Mouse (Mus musculus) lung, postnatal 0 days (tissue): Measurements from ENCODE around the gene Nacc2. TPM values are rescaled to one million over a fixed set of nuclear protein-coding genes. Genes with fewer than 3 reads are reported as not detected.

Source experiments
- ATAC-seq: fragments of 200-750 bp; cut with Nextera tagmentation; 2 replicates; pipeline ENCODE4 v1.8.0; 2017; ENCODE audit warnings: moderate library complexity
- DNase-seq: peaks from one replicate; pipeline ENCODE4 v3.0.0-alpha.2; 2016; ENCODE audit warnings: low spot score
- H3K27ac ChIP-seq: fragments of 300-500 bp; sonication (generic); 2 replicates; pipeline ENCODE4 v1.5.1; 2014; ENCODE audit warnings: antibody characterized with exemption, mild to moderate bottlenecking, low read length, mixed read lengths
- H3K27me3 ChIP-seq: fragments of 300-500 bp; sonication (generic); replicated peaks from 2 replicates; pipeline ENCODE4 v1.6.1; 2014; ENCODE audit warnings: low read length, mixed read lengths; ENCODE audit not compliant: insufficient read depth
- H3K36me3 ChIP-seq: fragments of 300-500 bp; sonication (generic); 2 replicates; pipeline ENCODE4 v1.6.1; 2014; ENCODE audit warnings: low read length, mixed read lengths; ENCODE audit not compliant: insufficient read depth
- H3K4me1 ChIP-seq: fragments of 300-500 bp; sonication (generic); 2 replicates; pipeline ENCODE4 v1.6.1; 2014; ENCODE audit warnings: antibody characterized with exemption, low read depth, low read length, mixed read lengths; ENCODE audit not compliant: insufficient read depth
- H3K4me2 ChIP-seq: fragments of 300-500 bp; sonication (generic); replicated peaks from 2 replicates; pipeline ENCODE4 v1.6.1; 2014; ENCODE audit warnings: low read depth, mild to moderate bottlenecking, low read length, moderate library complexity, mixed read lengths
- H3K4me3 ChIP-seq: fragments of 300-500 bp; sonication (generic); 2 replicates; pipeline ENCODE4 v1.5.1; 2014; ENCODE audit warnings: low read depth, low read length
- H3K9ac ChIP-seq: fragments of 300-500 bp; sonication (generic); replicated peaks from 2 replicates; pipeline ENCODE4 v1.6.1; 2014; ENCODE audit warnings: low read depth, mild to moderate bottlenecking
- H3K9me3 ChIP-seq: fragments of 300-500 bp; sonication (generic); 2 replicates; pipeline ENCODE4 v1.6.1; 2016; ENCODE audit warnings: low read length, mixed read lengths
- CTCF ChIP-seq: IDR thresholded peaks from 2 replicates; pipeline ENCODE4 v1.5.1; 2016; ENCODE audit warnings: antibody characterized with exemption, mild to moderate bottlenecking
- EP300 ChIP-seq: IDR thresholded peaks from 2 replicates; pipeline ENCODE4 v1.6.1; 2016; ENCODE audit warnings: antibody characterized with exemption, mild to moderate bottlenecking, control low read depth
- WGBS: fragments of 180-500 bp; shearing (Covaris S2); extraction: QIAGEN DNeasy Blood & Tissue Kit; methylation state at CpG from one replicate; pipeline ENCODE4 v1.1.7; 2014; 5-methylcytosine and 5-hydroxymethylcytosine counted together
- polyA plus RNA-seq: library from polyadenylated mRNA; unstranded; fragments of >200 nt; fragmentation: Nextera tagmentation; extraction: Ambion mirVana; gene quantifications from 2 replicates; pipeline ENCODE4 v1.2.1, GENCODE M21; 2015

Gene Nacc2
- polyA plus RNA-seq, 1 experiment from 2014 or later, result 7.1 TPM

DNA sequence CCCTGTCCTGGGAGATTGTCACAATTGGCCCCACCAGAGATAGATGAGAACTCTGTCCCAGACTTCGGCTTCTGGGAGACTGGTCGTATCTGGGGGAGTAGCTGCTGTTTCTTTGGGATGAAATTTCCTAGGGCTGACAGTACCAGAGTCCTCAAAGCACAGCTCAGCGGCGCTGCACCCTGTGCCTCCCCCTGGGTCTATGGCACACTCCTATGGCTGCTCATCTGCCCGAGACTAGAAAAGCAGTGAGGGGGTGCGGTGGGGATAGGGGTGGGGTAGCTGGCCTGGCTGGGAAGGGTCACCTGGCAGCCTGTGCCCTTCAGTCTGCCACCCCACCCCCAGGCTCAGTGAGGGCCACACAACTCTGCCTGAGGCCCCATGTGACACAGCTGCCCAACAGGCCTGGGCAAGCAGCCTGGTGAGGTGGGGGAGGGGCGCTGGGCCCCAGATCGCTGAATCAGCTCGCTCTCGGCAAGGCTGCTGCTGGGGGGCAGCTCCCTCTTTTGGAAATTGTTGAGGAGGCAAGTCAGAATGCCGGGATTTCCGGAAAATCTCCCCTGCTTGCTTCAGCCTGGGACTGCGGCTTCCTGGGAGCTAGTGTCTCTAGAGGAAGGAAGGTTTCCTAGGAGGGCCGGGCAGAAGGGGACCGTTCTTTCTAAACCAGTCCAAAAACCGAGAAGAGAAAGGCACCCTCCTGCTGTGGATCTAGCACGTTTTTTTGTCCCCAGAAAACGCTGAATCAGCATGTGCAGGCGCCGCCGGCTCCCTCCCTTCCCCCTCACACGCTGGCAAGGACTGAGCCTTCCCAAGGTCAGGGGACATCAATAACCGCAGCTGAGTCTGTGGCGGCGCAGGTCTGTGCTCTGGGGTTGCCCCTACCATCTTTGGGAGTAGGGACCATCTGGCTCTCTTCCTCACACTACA, 9.9 kb upstream of the Nacc2 start:
- WGBS, result 8% methylated on average over 25 of the region's 25 CpGs
- Histone ChIP-seq H3K27ac (peak overlapping the region; percentile 64), H3K27me3 (no peaks in the 10 kb centered on the region), H3K4me3 (peak overlapping the region; percentile 24; the same call in 1 of the 2 replicates), H3K4me1 (peaks cover 12% of the 10 kb centered on the region), H3K4me2 (peak overlapping the region; percentile 60), H3K9me3 (no peaks in the 10 kb centered on the region), H3K9ac (peak overlapping the region; percentile 39), H3K36me3 (no peaks in the 10 kb centered on the region)
- DNase-seq (peak; percentile 78), ATAC-seq (peak; percentile 83)
- TF ChIP-seq EP300 (no peak), CTCF (peak; percentile 52)

DNA sequence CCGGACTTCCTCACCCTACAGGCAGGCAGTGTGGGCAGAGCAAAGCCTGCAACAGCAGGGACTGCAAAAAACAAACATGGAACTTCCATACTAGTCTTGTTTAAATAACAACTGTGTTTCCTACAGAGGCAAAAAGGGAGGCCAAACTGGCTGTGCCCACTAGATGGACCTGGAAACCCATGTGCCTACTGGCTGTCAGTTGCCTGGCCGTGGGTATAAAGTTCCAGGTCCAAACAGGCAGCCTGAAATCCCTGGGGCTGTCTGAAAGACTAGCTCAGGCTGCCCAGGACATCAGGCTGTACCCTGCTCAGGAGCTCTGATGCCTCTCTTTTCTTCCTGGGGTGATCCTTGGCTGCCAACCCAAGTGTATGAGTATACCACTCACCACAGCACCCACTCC, 8.3 kb upstream of the Nacc2 start:
- H3K9me3 ChIP-seq, result no peaks in the 10 kb centered on the region
- no peak overlapping the region for H3K4me3 ChIP-seq
- DNase-seq (no peak), ATAC-seq (no peak)
- no peak for TF ChIP-seq EP300
- TF ChIP-seq CTCF, result no peak
- 71% methylated on average over 2 of the region's 2 CpGs for WGBS
- H3K27me3 ChIP-seq, result no peaks in the 10 kb centered on the region
- H3K4me2 ChIP-seq, result no peak overlapping the region
- peaks cover 12% of the 10 kb centered on the region for H3K4me1 ChIP-seq
- H3K27ac ChIP-seq, result no peak overlapping the region
- H3K36me3 ChIP-seq, result no peaks in the 10 kb centered on the region
- no peak overlapping the region for H3K9ac ChIP-seq

DNA sequence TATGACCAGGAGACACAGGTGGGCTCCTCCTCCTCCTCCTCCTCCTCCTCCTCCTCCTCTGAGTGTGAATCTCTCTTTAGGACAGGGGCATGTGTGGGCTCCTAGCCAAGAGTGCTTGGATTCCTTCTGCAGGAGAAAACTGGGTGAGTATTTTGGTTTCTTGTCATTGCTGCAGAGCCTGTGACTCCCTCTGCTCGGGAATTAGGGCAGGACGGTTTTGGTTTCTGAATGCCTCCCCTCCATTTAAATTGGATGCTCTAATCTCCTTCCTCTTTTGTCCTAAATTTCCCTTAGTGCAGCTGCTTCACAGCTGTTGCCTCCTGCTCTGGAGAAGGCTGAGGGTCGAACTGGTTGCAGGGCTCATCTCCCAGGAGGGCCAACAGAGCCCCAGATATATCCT, 6.9 kb upstream of the Nacc2 start:
- no peak overlapping the region for H3K9ac ChIP-seq
- H3K4me2 ChIP-seq, result no peak overlapping the region
- no peak overlapping the region for H3K27ac ChIP-seq
- H3K27me3 ChIP-seq, result no peaks in the 10 kb centered on the region
- TF ChIP-seq CTCF, result no peak
- no peak for TF ChIP-seq EP300
- 55% methylated on average over 3 of the region's 3 CpGs for WGBS
- no peaks in the 10 kb centered on the region for H3K9me3 ChIP-seq
- H3K36me3 ChIP-seq, result no peaks in the 10 kb centered on the region
- no peak overlapping the region for H3K4me3 ChIP-seq
- no peak for ATAC-seq
- H3K4me1 ChIP-seq, result peaks cover 12% of the 10 kb centered on the region
- DNase-seq, result no peak

DNA sequence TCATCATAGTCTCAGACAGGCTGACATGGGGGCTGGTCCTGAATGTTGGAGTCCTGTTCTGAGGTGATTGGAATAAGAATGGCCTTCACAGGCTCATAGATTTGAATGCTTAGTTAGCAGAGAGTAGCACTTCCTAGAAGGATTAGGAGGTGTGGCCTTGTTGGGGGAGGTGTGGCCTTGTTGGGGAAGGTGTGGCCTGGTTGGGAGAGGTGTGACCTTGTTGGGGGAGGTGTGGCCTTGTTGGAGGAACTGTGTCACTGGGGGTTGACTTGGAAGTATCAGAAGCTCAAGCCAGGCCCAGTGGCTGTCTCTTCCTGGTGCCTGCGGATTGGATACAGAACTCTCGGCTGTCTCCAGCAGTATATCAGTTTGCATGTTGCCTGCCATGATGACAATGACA, 6.3 kb upstream of the Nacc2 start:
- 91% methylated on average over 2 of the region's 2 CpGs for WGBS
- ATAC-seq (no peak), DNase-seq (no peak)
- H3K27me3 ChIP-seq, result no peaks in the 10 kb centered on the region
- peaks cover 12% of the 10 kb centered on the region for H3K4me1 ChIP-seq
- no peak overlapping the region for H3K4me2 ChIP-seq
- H3K9ac ChIP-seq, result no peak overlapping the region
- no peak overlapping the region for H3K4me3 ChIP-seq
- no peak for TF ChIP-seq CTCF
- TF ChIP-seq EP300, result no peak
- no peaks in the 10 kb centered on the region for H3K36me3 ChIP-seq
- H3K27ac ChIP-seq, result no peak overlapping the region
- H3K9me3 ChIP-seq, result no peaks in the 10 kb centered on the region

DNA sequence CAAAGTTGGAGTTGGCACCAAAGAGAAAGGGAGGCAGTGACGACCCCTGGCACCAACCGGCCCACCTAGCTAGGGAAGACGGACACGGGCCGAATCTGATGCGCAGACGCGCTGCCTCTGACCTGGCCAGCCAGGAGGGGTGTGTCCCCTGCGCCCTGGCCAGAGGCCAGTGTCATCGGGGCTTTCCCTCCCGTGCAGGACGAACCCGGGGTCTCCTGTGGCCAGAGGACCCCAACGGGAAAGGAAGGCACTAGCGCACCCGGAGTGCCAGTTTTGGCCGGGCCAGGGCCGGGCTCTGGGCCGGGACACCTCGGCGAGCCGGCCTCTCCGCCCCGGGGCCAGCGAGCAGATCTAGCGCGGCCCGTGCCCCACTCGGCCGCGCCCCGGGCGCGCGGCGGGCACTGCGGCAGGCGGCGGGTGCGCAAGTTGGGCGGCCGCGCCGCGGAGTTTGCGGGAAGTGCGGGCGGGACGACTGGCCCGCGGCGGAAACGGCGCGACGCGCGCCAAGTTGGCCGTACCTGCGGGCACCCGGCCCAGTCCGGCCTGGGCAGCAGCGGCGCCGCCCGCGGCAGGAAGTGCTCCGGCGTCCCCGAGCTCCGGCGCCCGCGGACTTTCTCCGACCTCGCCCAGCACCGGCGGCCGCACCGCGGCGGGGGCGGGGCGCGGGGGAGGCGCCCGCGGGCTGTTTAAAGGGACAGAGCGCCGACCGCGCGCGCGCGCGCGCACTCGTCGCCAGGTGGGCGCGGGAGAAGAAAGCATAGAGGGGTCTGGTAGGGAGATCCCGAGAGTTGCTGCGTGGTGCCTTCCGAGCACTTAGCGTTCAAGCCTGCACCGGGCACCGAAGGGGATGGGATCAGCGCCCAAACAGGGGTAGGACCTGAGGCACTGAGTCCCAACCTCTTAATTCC, 595 bp downstream of the Nacc2 start:
- peak; percentile 54 for DNase-seq
- Histone ChIP-seq H3K27me3 (no peaks in the 10 kb centered on the region), H3K27ac (peak overlapping the region; percentile 51)

DNA sequence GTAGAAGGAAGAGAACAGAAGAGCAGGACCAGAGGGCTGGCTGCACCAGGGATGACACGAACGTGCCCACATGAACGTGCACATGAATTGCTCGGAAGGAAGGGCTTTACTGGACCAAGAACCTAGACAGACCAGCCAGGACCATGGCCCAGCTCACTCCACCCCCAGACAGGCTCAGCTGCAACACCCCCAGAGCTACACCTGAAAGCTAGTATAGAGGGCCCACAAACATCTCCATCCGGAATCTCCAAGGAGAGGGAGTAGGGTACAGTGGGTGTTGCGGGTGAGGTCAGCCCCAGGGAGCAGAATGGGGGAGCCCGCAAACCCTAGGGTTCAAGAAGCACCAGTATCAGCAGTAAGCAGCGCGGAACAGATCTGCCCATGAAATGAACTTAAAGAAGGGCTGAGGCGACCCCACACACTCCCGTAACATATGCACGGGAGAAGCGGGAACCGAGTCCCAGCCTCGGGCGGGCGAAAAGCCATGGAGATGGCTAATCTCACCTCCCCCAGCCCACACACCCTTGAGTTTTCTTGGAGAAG, 1.4 kb downstream of the Nacc2 start:
- no peak overlapping the region for H3K9ac ChIP-seq
- ATAC-seq (no peak), DNase-seq (no peak)
- no peak overlapping the region for H3K27ac ChIP-seq
- H3K9me3 ChIP-seq, result no peaks in the 10 kb centered on the region
- TF ChIP-seq EP300 (no peak), CTCF (no peak)
- no peaks in the 10 kb centered on the region for H3K27me3 ChIP-seq
- H3K4me1 ChIP-seq, result peaks cover 16% of the 10 kb centered on the region
- H3K4me2 ChIP-seq, result peak overlapping the region; percentile 95
- 25% methylated on average over 17 of the region's 17 CpGs for WGBS
- no peaks in the 10 kb centered on the region for H3K36me3 ChIP-seq
- peak overlapping the region; percentile 74 for H3K4me3 ChIP-seq

More for the DNA sequence above, 595 bp downstream of the Nacc2 start:
- Histone ChIP-seq H3K4me3 (peak overlapping the region; percentile 74), H3K4me1 (peaks cover 16% of the 10 kb centered on the region), H3K9ac (peak overlapping the region; percentile 56), H3K4me2 (peak overlapping the region; percentile 95), H3K36me3 (no peaks in the 10 kb centered on the region), H3K9me3 (no peaks in the 10 kb centered on the region)
- ATAC-seq, result peak; percentile 75
- TF ChIP-seq EP300 (no peak), CTCF (no peak)
- under 1% methylated on average over 63 of the region's 109 CpGs for WGBS
